In genomic region chr16:18776556-18777100, GRCm38 (mm10) we compare ENCODE assay signal across 8 mouse cellular contexts. TPM values are rescaled to one million over a fixed set of nuclear protein-coding genes. Genes with fewer than 3 reads are reported as not detected.
A peak's percentile ranks its signal among the peaks of the same experiment; 100 is the strongest.
DNase-seq lines count a peak whose midpoint lies in the region; ATAC-seq and TF ChIP-seq lines count a peak whose summit lies in the region.

Gene Cldn5, plus strand, starts transcription at chr16:18776847.

- WGBS in heart, embryonic 10.5 days: 5% methylated on average over 19 of the region's 19 CpGs
- 9% methylated on average over 19 of the region's 19 CpGs for WGBS in kidney, postnatal 0 days
- WGBS in liver, embryonic 16.5 days (ENCODE audit: insufficient replicate concordance): 5% methylated on average over 19 of the region's 19 CpGs

- peak within 1 kb of the TSS; percentile 60 for H3K4me3 ChIP-seq in heart, embryonic 10.5 days
- peak within 1 kb of the TSS; percentile 52 for H3K4me3 ChIP-seq in kidney, postnatal 0 days (replicated peaks; ENCODE audit: low read depth, low read length)
- H3K4me3 ChIP-seq in liver, embryonic 16.5 days (ENCODE audit: low read depth, low read length): peak within 1 kb of the TSS; percentile 40

- H3K4me2 ChIP-seq in kidney, postnatal 0 days (ENCODE audit: low read length): peak within 1 kb of the TSS; percentile 75
- H3K4me2 ChIP-seq in liver, embryonic 16.5 days (ENCODE audit: low read depth, low read length): peak within 1 kb of the TSS; percentile 39

- no peak for TF ChIP-seq CTCF in kidney, postnatal 0 days (IDR thresholded peaks at IDR 0.05; ENCODE audit: low read depth)

- no peaks in the 10 kb centered on the region; the same call in 1 of the 2 replicates for H3K9me3 ChIP-seq in heart, embryonic 10.5 days
- no peaks in the 10 kb centered on the region for H3K9me3 ChIP-seq in kidney, postnatal 0 days (replicated peaks; ENCODE audit: low read length)
- no peaks in the 10 kb centered on the region for H3K9me3 ChIP-seq in liver, embryonic 16.5 days (replicated peaks; ENCODE audit: control insufficient read depth, low read length)

- DNase-seq in kidney, adult 11 months: peak; percentile 15
- no peak for DNase-seq in kidney, adult 18-20 months
- peak; percentile 51 for DNase-seq in embryo, embryonic 10.5 days (ENCODE audit: low spot score)
- no peak for DNase-seq in heart, embryonic 10.5 days (ENCODE audit: low spot score)
- DNase-seq in kidney, postnatal 0 days (ENCODE audit: low spot score): peak; percentile 73
- DNase-seq in retina, postnatal 1 day: peak; percentile 74

- peak within 1 kb of the TSS; percentile 70 for H3K9ac ChIP-seq in kidney, postnatal 0 days (ENCODE audit: low read depth, low read length)
- H3K9ac ChIP-seq in liver, embryonic 16.5 days (ENCODE audit: low read depth, low read length): peak within 1 kb of the TSS; percentile 16

- peak within 1 kb of the TSS; percentile 37; the same call in 1 of the 2 replicates for H3K27ac ChIP-seq in heart, embryonic 10.5 days
- peak within 1 kb of the TSS; percentile 68 for H3K27ac ChIP-seq in kidney, postnatal 0 days
- H3K27ac ChIP-seq in liver, embryonic 16.5 days (ENCODE audit: low read length): no peak within 1 kb of the TSS; the same call in 1 of the 2 replicates

- H3K27me3 ChIP-seq in heart, embryonic 10.5 days (ENCODE audit: insufficient read depth, poor library complexity, severe bottlenecking): peaks cover 60% of the 10 kb centered on the region
- 0 out of 2 replicates have a peak, but pooled peaks cover 14% of the 10 kb centered on the region for H3K27me3 ChIP-seq in kidney, postnatal 0 days (ENCODE audit: insufficient read depth, low read length)
- H3K27me3 ChIP-seq in liver, embryonic 16.5 days (ENCODE audit: control insufficient read depth, insufficient read depth, low read depth, low read length): peaks cover 48% of the 10 kb centered on the region

- H3K36me3 ChIP-seq in heart, embryonic 10.5 days: peaks cover 18% of the 10 kb centered on the region
- H3K36me3 ChIP-seq in kidney, postnatal 0 days (ENCODE audit: insufficient read depth, low read length): no peaks in the 10 kb centered on the region
- peaks cover under 1% of the 10 kb centered on the region; the same call in 1 of the 2 replicates for H3K36me3 ChIP-seq in liver, embryonic 16.5 days (ENCODE audit: control insufficient read depth, insufficient read depth)

- ATAC-seq in kidney, postnatal 0 days (replicated peaks; ENCODE audit: low FRiP score, low read depth): peak; percentile 27
- ATAC-seq in liver, embryonic 16.5 days (ENCODE audit: low read depth): peak; percentile 70
- ATAC-seq in inflammation-experienced regulatory T-cells, adult 6 months: no peak

- H3K4me1 ChIP-seq in heart, embryonic 10.5 days: peaks cover 31% of the 10 kb centered on the region
- H3K4me1 ChIP-seq in kidney, postnatal 0 days (replicated peaks; ENCODE audit: insufficient read depth, low read length): peaks cover 16% of the 10 kb centered on the region; the same call in 1 of the 2 replicates
- H3K4me1 ChIP-seq in liver, embryonic 16.5 days (ENCODE audit: control insufficient read depth, low read depth, low read length): no peaks in the 10 kb centered on the region; the same call in 1 of the 2 replicates

RNA-seq across cellular contexts. Expression of gene Cldn5, which starts in this region (rescaled TPM):
- polyA plus RNA-seq in heart, embryonic 10.5 days (2016; fragmentation: Nextera tagmentation; extraction: Ambion mirVana): 3.2 and 18.4 TPM in 2 replicates
- 107 and 113 TPM in 2 replicates for polyA plus RNA-seq in kidney, postnatal 0 days (2015; fragmentation: Nextera tagmentation; extraction: Ambion mirVana)
- 8.4 and 9.8 TPM in 2 replicates for polyA plus RNA-seq in liver, embryonic 16.5 days (2015; fragmentation: Nextera tagmentation; extraction: Ambion mirVana)
- polyA plus RNA-seq in inflammation-experienced regulatory T-cells, adult 6 months (2017; shearing (Covaris generic)): not detected

Comparison
In these comparisons a context has a peak if more than half of its experiments do, and no peak if none do; other contexts are left out.
1. DNase-seq: peak in kidney, adult 11 months (single experiment), embryo, embryonic 10.5 days (single experiment), kidney, postnatal 0 days (single experiment) and retina, postnatal 1 day (single experiment); none in kidney, adult 18-20 months (single experiment) and heart, embryonic 10.5 days (single experiment).
2. Peak in every context shown above with its lines, with median percentiles within 50 percentile points of each other: H3K4me3 ChIP-seq.